Mouse (Mus musculus) cerebellum, adult 11 months (tissue): ENCODE data around the gene Zbtb38.

Experiments
- DNase-seq: peaks from one replicate; pipeline ENCODE4 v3.0.0; 2022

The Zbtb38 gene

GRCm38 (mm10) chr9:96731039-96731895, 21.4 kb downstream of the Zbtb38 start:
- DNase-seq, result peak; percentile 9

GRCm38 (mm10) chr9:96730311-96730625, 22.4 kb downstream of the Zbtb38 start:
- DNase-seq, result no peak

DNA sequence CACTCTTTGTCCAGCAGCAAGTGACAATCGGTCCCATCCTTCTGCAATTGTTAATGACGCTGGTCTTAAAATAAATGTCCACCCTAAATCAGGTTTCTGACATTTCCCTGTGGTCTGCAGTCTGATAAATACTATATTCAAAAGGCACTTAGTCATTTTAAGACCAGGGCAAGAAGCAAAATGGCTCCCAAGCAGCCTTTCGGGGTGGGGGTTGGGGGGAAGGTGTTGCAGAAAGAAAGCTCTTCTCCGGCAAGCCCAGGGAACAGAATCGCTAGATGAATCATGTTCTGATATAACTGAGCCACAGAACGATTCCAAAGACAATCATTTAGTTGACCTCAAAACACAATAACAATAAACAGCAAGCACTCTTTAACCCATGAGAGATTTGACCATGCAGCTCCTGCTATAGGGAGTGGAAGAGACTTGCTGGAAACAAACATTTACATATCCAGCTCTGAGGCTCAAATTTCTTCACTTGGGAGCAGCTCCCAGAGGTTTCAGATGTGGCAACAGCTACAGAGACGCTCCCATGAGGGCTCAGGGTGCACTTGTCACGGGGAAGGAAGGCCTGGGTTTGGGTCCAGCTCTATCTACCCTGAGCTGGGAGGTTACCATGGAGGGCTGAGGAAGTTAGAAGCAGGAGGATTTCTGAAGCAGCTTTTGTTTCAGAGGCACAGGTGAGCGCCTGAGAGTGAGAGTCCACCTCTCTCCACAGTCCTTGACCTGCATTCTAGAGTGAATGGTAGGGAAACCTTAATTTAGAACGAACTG, 22.9 kb downstream of the Zbtb38 start:
- no peak for DNase-seq

DNA sequence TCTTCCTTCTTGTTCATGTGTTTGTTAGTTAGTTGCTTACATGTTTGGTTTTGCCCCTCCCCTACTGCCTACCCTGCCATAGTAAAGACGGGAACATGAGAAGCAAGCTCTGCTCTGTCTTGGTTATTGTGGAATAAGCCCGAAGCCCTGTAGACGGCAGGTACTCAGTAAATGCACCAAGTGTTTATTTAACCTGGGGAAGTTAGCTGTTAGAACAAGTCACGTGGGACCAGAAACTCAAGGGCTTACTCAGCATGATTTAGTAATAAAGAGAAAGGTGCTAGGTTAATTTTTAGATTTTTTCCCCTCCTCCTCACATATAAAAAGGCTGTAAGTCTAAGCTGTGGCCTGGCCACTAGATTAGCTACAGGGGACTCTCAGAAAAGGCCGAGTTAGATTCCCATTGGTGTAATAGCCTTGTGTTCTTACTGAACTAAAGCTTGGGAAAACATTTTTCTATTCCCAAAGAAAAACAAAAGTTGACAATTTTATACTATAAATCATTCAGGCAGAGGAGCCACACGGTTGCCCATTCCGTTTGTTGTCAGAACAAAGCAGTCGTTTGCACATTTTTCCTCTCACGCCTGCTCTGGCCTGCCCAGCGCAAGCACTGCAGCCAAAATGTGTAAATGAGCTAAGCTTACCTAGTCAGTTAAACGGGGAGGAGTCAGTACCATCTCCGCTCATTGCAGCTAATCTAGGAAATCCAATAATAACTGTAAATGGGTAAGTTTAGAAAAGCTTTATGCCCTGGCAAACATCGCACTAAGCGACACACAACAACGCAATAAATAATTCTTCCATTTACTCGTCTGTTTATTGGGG, 24.1 kb downstream of the Zbtb38 start:
- DNase-seq, result peak; percentile 14

DNA sequence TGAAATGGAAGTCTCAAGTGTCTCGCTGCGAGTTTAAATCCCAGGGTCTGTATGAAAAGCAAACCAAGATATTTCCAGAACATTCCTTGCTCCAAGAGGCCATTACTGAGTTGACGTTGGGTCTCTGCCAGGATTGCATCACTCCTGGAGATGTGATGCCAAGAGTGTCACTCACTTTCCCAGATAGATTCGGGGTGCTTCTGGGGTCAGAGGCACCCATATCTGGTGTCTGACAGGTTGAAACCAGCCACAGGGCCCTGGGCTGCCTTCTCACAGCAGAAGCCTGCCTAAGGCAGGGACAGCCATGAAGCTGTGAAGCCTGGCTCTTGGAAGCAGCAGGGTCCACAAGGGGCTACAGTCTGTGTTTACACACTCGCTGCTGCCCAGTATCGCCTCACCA, 24.9 kb downstream of the Zbtb38 start:
- peak; percentile 32 for DNase-seq

- DNase-seq, result peak; percentile 50
Measured at GRCm38 (mm10) chr9:96726336-96727131, 26.1 kb downstream of the Zbtb38 start.

DNA sequence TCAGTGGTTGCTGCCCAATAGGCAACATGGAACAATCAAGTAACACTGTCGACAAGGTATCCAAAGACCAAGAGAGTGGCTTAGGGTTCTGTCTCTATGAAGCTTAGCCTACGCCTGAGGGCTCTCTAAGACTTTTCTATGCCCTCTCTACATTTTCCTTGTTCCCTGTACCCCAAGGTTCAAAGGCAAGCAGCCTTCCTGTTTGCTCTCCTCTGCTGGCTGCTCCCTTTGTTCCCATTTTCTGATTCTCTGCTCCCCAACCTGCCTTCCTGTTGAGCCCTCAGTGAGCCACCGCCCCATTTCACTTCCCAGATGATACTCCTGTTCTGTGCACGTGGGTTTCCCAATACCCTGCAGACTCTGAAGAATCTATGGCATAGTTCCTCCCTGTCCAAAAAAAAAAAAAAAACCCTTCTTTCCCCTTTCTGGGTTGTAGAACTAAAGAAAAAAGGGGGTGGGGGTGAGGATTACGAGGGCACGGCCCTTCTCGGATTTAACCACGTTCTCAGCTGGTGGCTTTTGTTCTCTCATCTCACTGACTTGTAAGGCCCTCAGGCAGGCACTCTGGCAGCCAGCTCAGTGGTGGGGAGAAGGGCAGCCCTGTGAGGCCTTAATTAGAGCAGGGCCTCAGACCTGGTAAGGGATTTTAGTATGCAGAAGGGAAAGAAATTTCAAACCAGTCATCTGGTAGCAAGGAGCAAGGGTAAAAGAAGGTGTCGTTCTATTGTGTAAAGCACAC, 26.9 kb downstream of the Zbtb38 start:
- no peak for DNase-seq

DNA sequence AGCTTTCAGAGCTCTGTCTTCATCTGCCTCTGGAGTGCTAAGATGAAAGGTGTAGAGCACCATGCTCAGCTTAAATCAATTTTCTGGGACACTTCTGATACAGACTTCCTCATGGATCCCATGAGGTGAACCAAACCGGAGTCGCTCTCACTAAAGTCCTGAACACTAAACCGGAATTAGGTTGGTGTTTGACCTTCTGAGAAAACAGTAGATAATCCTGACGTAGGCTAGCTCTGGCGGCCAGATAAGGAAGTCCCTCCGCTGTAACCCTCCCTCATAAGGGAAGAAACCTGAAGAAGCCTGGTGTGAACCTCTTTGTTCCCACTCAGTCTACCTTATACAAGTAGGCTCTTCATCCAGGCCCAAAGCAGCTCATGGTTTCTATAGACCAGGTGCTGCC, 29.0 kb downstream of the Zbtb38 start:
- DNase-seq, result no peak

DNA sequence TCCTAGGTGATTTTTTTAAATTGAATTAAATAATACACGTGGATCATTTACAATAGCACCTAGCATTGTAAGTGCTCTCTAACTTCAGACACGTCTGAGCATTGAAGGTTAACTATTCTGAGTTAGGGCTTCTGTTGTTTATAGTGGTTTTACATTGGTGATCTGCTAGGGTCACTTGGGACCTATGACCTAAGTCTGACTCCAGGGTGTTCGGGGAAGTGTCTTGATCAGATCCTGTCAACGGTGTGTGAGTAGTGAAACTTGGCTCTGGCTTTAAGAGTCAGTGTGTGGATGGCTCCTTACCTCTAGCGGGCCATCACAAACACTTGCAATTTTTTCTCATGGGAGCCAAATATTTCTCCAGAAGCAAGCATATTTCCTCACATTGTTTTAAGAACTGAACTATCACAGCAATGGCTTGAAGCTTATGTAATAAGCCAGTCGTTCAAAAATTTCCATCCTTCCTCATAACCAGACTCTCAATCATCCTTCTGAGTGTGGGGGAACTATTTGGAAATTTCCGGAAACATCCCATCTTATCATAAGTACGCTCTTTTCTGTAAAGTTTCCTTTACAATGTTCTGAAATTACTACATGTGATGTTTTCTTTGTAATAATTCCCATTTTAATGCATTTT, 31.4 kb downstream of the Zbtb38 start:
- peak; percentile 10 for DNase-seq

DNA sequence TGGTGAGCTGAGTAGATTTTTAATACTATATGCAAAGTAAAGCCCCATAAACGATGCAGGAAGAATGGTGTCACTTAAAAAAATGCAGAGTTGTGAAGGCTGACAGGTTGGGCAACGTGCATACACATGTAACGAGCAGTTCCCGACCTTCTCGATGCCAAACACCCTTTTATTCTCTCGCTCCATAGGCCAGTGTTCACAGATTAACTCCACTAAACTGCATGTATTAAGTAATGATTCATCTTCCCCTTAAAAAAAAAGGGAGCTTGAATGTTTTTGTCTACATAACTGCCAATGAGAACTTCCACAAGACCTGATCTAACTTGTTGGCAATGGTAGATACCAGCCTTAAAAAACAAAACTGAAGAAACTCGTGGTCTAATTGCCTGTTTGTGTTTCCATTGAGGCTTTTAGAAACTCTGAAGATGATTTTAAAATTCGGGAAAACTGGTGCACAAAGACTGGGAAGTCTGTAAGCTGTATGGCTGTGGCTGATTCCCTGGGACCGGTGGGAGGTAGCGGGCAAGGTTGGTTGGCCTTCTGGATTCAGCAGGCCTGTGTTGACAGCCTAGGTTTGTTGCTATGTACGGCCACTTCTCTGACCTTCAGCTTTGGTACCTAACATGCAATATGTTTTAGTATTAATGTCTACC, 32.0 kb downstream of the Zbtb38 start:
- peak; percentile 28 for DNase-seq

DNA sequence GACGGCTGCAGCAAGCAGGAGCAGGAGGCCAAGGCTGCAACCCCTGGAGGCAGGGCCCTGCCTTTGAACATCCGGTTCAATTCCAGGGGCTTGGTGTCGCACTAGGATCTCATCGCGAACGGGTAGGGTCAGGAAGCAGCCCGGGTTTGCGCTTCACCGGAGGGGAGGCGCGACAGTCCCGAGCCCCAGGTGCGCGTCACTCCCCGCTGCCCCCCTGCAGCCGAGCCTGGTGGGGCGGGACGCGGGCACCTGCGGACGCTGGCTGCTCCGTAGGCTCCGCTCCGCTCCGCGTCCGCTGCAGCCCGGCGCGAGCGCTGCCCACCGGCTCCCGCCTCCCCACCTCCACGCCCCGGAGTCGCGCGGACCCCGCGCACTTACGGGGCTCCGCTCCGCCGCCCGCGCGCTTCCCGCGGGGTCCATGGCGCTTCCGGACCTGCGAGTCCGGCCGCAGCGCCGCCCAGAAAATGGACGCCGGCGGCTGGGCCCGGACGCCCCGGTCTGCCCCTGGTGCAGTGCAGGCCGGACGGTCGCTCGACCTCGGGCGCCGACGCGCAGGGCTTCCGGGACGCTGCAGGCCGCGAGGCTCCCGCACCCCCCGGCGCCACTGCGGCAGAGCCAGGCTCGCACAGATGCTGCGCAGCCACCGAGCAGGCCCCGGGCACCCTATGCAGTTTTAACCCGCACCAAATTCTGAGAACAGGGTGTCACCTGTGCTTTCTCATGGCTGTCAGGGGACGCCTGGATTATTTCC, 33.0 kb downstream of the Zbtb38 start:
- DNase-seq, result peak; percentile 74

- no peak for DNase-seq
Measured at GRCm38 (mm10) chr9:96718888-96719287, 33.7 kb downstream of the Zbtb38 start.

DNA sequence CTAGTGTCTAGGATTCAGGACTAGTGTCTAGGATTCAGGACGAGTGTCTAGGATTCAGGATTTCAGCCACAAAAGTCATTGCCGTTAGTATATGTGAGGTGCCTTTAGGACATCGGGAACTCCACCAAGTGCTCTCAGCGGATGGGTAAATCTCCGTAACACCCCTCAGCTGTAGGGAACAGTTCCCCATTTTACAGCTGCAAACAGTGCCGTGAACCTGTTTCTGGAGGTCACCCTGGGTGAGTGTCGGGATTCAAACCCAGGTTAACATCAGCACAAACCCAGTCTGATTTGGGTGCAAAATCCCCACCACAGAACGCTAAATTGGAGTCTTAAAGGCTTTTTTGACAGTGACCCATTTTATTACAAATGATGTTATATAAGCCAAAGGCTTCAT, 34.2 kb downstream of the Zbtb38 start:
- peak; percentile 12 for DNase-seq

GRCm38 (mm10) chr9:96717698-96718401, 34.8 kb downstream of the Zbtb38 start:
- DNase-seq, result no peak

- no peak for DNase-seq
Measured at GRCm38 (mm10) chr9:96716735-96717444, 35.7 kb downstream of the Zbtb38 start.

DNA sequence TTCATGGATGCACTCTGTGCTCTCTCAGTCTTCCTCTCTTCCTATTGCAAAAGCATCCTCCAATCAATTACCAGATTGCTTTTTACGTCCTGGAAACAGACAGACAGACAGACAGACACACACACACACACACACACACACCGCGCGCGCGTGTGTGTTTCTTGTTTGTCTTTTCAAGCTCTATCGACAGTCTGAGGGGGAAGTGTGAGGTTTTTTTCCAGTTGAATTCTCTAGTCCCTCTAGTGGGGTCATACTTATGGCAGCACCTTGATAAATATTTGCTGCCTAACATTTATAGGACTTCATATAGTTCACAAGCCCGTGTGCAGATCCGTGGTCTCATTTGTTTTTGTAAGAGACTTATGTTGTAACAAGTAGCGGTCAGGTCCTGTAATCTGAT, 36.5 kb downstream of the Zbtb38 start:
- no peak for DNase-seq

DNA sequence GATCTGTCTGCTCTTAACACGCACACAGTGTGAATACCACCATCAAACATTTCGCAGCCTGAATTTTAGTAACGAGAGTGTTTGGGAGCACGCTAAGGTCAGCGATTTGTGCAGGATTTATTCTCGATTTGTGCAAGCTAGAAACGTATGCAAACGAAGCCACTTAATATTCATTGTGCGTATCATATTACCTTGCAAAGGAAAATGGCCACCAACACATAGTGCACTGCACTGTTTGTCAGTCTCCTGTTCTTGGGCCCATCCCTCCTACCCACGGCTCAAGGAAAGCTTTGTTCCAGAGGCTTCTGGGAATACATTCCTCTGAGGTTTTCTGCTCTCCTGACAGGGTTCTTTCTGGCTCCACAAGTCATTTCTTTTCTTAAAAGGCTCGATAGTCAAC, 37.5 kb downstream of the Zbtb38 start:
- no peak for DNase-seq
